Mouse (Mus musculus) embryo, embryonic 11.5 days (tissue): ENCODE results near the gene Atp6v0e2.

Source experiments
- DNase-seq: peaks from one replicate; pipeline ENCODE4 v3.0.0-alpha.2; 2012; ENCODE audit warnings: low read depth, low spot score

The Atp6v0e2 gene

GRCm38 (mm10) chr6:48573280-48573679 lies 35.9 kb downstream of the Atp6v0e2 start:
- no peak for DNase-seq

- no peak for DNase-seq
Observed at GRCm38 (mm10) chr6:48573981-48574380, 36.6 kb downstream of the Atp6v0e2 start.

GRCm38 (mm10) chr6:48578736-48579135 lies 41.3 kb downstream of the Atp6v0e2 start:
- no peak for DNase-seq

- DNase-seq = no peak
Observed at GRCm38 (mm10) chr6:48579215-48579648, 41.8 kb downstream of the Atp6v0e2 start.

GRCm38 (mm10) chr6:48581257-48581656 lies 43.8 kb downstream of the Atp6v0e2 start:
- no peak for DNase-seq

- DNase-seq = no peak
Observed at GRCm38 (mm10) chr6:48582037-48582436, 44.6 kb downstream of the Atp6v0e2 start.

GRCm38 (mm10) chr6:48589194-48589750 lies 51.9 kb downstream of the Atp6v0e2 start, which contains the start of gene Gm45021:
Gene Gm45021, plus strand, starts transcription at chr6:48589610.
- no peak for DNase-seq
